Mouse (Mus musculus) left cerebral cortex, postnatal 25 days (tissue): ENCODE data around the gene Acot8. TPM values are rescaled to one million over a fixed set of nuclear protein-coding genes. Genes with fewer than 3 reads are reported as not detected.

ENCODE experiments used
- DNase-seq, 2 experiments: peaks; one replicate each; pipeline ENCODE4 v3.0.0; 2022; ENCODE audit warnings: low spot score in 2 of 2, mixed read lengths in 1 of 2
- intact Hi-C: fragments of 180-260 bp; cut with DNase I; formaldehyde crosslinking; loops from one replicate; pipeline ENCODE4 v1.15.1; 2025
- total RNA-seq, 2 experiments: library from RNA; stranded (reverse); gene quantifications; 2 replicates each; pipeline ENCODE4 v1.2.3; 2021

Gene Acot8
- total RNA-seq, 2 experiments from 2014 or later, result 22.4 to 29.7 TPM

DNA sequence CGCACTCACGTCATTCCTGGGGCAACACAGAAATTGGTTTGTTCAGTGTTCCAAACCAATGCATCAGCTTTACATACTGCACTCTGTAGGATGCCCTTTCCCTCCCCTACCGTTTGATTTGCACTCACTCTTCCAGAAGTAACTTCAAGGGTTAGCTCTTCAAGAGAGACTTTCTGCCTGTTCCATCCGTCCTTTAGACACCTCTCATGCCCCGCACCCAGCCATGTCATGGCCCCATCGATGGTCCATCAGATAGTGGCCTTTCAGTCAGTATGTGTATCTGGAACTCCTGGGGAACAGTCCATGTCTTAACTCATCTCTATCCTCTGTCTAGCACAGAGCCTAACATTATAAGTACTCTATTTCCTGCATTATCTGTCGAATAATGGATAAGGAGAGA, 42.1 kb downstream of the Acot8 start:
- DNase-seq, result no peak
- intact Hi-C loops, result no loop called here

DNA sequence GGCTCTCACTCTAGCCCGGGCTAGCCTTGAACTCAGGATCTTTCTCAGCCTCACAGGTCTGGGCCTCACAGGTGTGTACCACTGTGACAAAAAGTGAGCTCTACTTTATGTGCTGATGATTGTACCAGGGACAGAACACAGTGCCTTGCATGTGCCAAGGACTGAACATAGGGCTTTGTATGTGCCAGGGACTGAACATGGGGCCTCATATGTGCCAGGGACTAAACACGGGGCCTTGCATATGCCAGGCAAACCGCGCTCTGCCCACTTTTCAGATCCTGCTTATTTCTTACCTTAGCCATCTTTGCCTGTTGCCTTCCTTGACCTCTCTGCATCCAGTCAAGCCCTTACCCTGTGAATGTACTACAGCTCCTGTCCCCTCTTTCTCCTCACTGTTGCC, 42.7 kb downstream of the Acot8 start:
- intact Hi-C loops, result no loop called here
- DNase-seq, result no peak

GRCm38 (mm10) chr2:164761502-164761901, 43.2 kb downstream of the Acot8 start:
- intact Hi-C loops, result no loop called here
- no peak for DNase-seq

- intact Hi-C loops, result no loop called here
- no peak for DNase-seq
These were observed 44.4 kb downstream of the Acot8 start for GRCm38 (mm10) chr2:164760059-164760833.

GRCm38 (mm10) chr2:164758692-164759091, 46.0 kb downstream of the Acot8 start:
- no peak for DNase-seq
- intact Hi-C loops, result no loop called here

DNA sequence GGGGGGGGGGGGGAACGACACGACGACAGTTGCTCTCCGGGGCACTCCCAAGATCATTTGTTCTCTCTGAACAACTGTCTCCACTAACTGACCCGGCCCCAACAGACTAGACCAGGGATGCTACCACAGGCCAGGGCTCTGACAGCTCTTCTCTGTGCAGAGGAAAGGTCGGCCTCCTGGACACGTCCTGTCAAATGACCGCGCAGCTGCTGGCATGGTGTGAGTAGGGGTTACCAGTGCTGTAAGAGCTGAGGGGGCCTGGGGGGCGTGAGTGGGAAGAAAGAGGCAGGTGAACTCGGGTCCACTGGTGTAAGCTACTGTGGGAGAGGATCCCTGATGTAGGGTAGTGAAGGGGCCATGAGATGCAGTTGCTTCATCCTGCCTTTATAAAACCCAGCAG, 46.8 kb downstream of the Acot8 start:
- intact Hi-C loops, result no loop called here

GRCm38 (mm10) chr2:164754800-164755199, 49.9 kb downstream of the Acot8 start:
- no peak for DNase-seq
- intact Hi-C loops, result no loop called here

More for the DNA sequence above, 46.8 kb downstream of the Acot8 start:
- DNase-seq, result no peak

GRCm38 (mm10) chr2:164754105-164754504, 50.6 kb downstream of the Acot8 start:
- DNase-seq, result no peak
- intact Hi-C loops, result no loop called here

DNA sequence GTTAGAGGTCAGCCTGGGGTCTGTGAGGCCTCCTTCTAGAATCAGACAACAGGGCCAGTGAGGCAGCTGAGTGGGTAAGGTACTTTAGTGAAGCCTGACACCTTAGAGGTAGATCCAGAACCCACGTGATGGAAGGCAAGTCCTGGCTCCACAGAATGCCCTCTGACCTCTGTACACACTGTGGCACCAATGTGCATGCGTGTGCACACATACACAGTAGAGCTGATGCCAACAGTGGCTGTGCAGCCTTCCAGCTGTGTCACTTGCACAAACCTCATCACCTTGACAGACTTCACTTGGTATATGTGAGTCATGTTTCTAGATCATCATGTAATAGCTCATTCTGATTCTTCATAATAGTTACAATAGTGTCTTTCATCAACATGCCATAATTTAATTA, 52.2 kb downstream of the Acot8 start:
- DNase-seq, result no peak
- intact Hi-C loops, result no loop called here

DNA sequence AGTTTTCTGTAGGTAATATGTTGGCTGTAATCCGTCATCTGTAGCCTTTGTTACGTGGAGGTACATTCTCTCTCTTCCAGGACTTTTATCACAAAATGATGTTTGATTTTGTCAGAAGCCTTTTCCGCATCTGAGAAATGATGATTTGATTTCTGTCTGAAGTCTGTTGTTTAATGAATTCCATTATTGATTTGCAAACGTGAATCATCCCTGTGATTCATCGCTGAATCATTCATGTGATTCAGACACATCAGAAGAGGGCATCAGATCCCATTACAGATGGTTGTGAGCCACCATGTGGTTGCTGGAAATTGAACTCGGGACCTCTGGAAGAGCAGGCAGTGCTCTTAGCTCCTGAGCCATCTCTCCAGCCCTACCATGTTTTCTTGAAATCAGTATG, 55.7 kb downstream of the Acot8 start:
- DNase-seq, result no peak
- intact Hi-C loops, result no loop called here

DNA sequence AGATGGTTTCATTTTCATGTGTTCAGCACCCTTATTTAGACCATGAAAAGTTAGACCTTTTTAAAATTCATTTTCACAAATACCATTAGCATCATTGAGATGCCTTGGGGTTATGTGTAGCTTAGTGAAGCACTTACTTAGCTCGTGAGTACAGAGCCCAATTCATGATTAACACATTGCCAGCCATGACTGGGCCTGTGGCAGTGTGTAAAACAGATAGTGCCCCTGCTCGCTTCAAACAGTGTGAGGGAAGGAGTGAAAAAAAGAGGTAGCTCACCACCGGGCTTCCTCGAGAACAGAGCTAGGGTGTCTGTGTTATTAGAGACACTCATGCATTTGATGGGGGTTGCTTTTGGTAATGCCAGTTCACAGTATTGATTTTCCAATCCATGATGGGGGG, 56.5 kb downstream of the Acot8 start:
- no peak for DNase-seq
- intact Hi-C loops, result no loop called here

GRCm38 (mm10) chr2:164746693-164747092, 58.0 kb downstream of the Acot8 start:
- DNase-seq, result no peak
- intact Hi-C loops, result no loop called here

DNA sequence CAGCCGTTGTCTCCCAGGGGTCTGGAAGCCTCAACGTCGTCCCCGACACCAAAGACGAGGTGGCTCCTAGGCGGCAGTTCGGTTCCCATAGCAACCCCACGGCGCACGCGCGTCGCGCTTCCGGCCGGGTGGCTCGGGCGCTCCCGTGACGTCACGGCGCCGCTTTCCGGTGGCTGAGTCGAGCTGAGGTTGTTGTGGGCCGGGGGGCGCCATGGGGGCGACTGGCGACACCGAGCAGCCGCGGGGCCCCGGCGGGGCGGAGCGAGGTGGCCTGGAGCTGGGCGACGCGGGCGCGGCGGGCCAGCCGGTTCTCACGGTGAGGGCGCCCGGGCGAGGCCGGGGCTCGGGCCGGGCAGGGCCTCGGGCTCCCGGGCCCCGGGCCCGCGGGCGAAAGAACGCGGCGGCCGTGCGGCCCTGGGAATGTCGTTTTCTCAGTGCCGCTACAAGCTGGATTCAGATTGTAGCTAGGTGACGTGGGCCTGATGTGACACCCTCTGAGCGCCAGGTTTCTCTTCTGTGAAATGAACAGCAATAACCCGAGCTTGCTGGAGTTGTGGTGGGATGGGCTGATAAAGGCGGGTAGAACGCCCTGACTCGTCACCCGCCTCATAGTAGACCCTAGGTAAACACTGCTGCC, 58.7 kb downstream of the Acot8 start, which contains the start of the genes Wfdc3 and Dnttip1:
Gene Wfdc3 (minus strand): TSS at position 89 of the 637 bp plus-strand sequence.
Gene Dnttip1 (plus strand): TSS at position 141 of the 637 bp plus-strand sequence.
- intact Hi-C loops, result no loop called here
- peak; percentile 96 to 97 for DNase-seq

DNA sequence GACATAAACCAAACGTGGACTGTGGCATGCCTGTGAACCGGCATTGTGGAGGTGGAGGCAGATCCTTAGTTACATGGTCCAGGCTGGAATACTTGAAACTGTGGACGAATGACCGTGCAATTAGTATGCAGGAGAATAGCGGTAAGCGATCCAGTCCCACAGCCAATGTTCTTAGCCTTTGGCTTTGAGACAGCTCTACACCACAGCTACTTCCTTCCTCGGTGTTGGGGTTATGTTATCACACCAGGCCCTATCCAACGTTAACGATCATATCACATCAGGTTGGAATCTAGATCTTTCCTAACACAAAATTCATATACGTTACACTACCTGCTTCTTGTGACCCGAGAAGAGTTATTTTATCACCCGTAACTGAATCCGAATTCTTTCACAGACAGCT, 59.7 kb downstream of the Acot8 start:
- no peak for DNase-seq
- intact Hi-C loops, result no loop called here

Other genes with a start within 250 kb of the Acot8 start
- 1 to 10 TPM in 1 of 2 experiments, under 1 TPM in 1; 0.71 to 1.3 TPM for gene Wfdc2, start 242.5 kb downstream of the Acot8 start, total RNA-seq
- not detected for gene Spint3, start 231.4 kb downstream of the Acot8 start, total RNA-seq
- gene Wfdc6a, start 219.4 kb downstream of the Acot8 start, total RNA-seq, result under 1 TPM in 1 of 2 experiments, not detected in 1; 0.46 TPM
- not detected for gene Eppin, start 211.3 kb downstream of the Acot8 start, total RNA-seq
- gene Wfdc6b, start 191.4 kb downstream of the Acot8 start, total RNA-seq, result not detected
- gene Wfdc8, start 191.3 kb downstream of the Acot8 start, total RNA-seq, result not detected
- gene Wfdc16, start 166.1 kb downstream of the Acot8 start, total RNA-seq, result not detected
- not detected for gene Wfdc10, start 148.8 kb downstream of the Acot8 start, total RNA-seq
- not detected for gene Wfdc9, start 148.3 kb downstream of the Acot8 start, total RNA-seq
- gene Wfdc11, start 130.8 kb downstream of the Acot8 start, total RNA-seq, result not detected
- gene Wfdc13, start 119.8 kb downstream of the Acot8 start, total RNA-seq, result not detected
- not detected for gene Spint4, start 106.4 kb downstream of the Acot8 start, total RNA-seq
- not detected for gene Spint5, start 89.6 kb downstream of the Acot8 start, total RNA-seq
- 1 to 10 TPM; 1.6 to 1.9 TPM for gene Wfdc3, start 59.0 kb downstream of the Acot8 start, total RNA-seq
- gene Dnttip1, start 58.9 kb downstream of the Acot8 start, total RNA-seq, result 10 to 100 TPM; 36.6 to 39.3 TPM
- gene Ube2c, start 35.0 kb downstream of the Acot8 start, total RNA-seq, result under 1 TPM; 0.60 to 0.89 TPM
- not detected for gene Tnnc2, start 24.9 kb downstream of the Acot8 start, total RNA-seq
- gene Snx21, start 19.1 kb downstream of the Acot8 start, total RNA-seq, result 10 to 100 TPM; 49.6 to 57.6 TPM
- gene Zswim3, start 216 bp upstream of the Acot8 start, total RNA-seq, result 1 to 10 TPM; 8.8 to 9.6 TPM
- 10 to 100 TPM; 20.8 to 21.6 TPM for gene Zswim1, start 17.8 kb upstream of the Acot8 start, total RNA-seq
- gene Spata25, start 23.7 kb upstream of the Acot8 start, total RNA-seq, result not detected
- gene Ctsa, start 28.0 kb upstream of the Acot8 start, total RNA-seq, result 100 to 1,000 TPM in 1 of 2 experiments, 10 to 100 TPM in 1; 86.2 to 102 TPM
- 1 to 10 TPM; 2.2 to 4.0 TPM for gene Neurl2, start 28.6 kb upstream of the Acot8 start, total RNA-seq
- 10 to 100 TPM; 77.5 to 82.0 TPM for gene Pltp, start 52.8 kb upstream of the Acot8 start, total RNA-seq
- gene Pcif1, start 74.4 kb upstream of the Acot8 start, total RNA-seq, result 10 to 100 TPM; 36.8 to 39.8 TPM
- 10 to 100 TPM; 24.3 TPM for gene Zfp335, start 106.9 kb upstream of the Acot8 start, total RNA-seq
- 1 to 10 TPM; 1.9 to 2.0 TPM for gene Mmp9, start 135.9 kb upstream of the Acot8 start, total RNA-seq
- gene Slc12a5, start 155.9 kb upstream of the Acot8 start, total RNA-seq, result 100 to 1,000 TPM; 546 to 551 TPM
- gene Ncoa5, start 230.0 kb upstream of the Acot8 start, total RNA-seq, result 10 to 100 TPM; 53.8 to 56.3 TPM